Mouse (Mus musculus) right cerebral cortex, postnatal 10 days (tissue): ENCODE measurements around the gene M1ap.
A peak's percentile ranks its signal among the peaks of the same experiment; 100 is the strongest.

Source experiments
- DNase-seq, 2 experiments: peaks; one replicate each; pipeline ENCODE4 v3.0.0; 2021; ENCODE audit warnings: low spot score in 2 of 2

The M1ap gene

DNA sequence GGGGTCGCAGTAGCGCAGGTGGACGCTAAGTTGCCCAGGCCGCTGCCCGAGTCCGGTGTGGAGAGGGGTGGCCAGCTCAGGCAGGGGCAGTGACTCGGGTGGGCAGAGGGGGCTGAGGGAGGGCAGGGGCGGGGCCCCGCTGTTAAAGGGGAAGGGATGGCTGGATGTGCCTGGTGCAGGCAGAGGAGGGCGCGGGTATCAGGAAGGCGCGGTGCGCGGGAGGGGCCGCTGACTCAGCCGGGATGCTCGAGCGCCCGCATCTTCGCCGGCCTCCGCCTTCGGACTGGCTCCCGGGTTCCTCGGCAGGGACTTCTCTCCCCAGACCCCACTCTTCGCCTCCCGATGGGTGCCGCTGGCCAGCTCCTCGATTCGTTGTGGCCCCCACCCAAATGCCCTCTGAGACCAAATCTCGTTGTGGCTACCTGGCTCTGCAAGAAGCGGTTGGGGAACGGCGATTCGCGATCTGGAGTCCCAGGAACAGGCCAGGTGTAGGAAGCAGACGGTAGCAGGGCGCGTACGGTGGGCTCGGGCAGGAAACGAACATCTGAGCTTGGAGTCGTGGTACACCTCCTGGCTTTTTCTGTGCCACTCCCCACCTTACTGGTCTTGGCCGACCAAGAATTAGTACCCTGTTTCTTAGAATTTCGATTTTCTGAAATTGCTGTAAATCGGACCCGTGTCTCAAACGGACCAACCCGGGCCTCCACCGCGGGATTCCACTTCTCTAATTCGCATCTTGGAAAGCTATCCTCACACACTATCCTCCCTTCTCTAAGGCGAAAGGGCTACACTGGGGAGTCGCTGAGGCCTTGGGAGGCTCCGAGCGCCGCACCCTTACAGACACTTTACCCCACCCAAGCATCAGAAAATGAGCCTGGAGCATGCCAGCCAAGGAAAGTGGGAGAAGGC, 123.9 kb downstream of the M1ap start:
- no peak for DNase-seq

GRCm38 (mm10) chr6:83071220-83071619, 124.5 kb downstream of the M1ap start:
- DNase-seq: no peak

DNA sequence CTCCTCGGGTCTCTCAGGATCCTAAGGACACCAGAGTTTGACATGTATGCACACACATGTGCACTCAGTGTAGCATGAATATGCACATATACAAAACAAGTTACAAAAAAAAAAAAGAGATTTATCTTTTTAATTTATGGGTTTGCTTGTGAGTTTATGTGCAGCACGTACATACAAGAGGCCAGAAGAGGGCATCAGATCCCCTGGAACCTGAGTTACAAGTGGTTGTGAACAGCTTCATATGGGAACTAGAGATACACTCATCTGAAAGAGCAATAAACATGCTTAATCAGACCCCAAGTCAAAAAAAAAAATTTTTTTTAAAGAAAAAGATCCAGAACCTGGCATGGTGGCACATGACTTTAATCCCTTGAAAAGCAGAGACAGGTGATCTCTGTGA, 128.3 kb downstream of the M1ap start:
- DNase-seq: no peak

- DNase-seq: no peak
Observed at GRCm38 (mm10) chr6:83077630-83078323, 131.1 kb downstream of the M1ap start, which contains the start of gene Pcgf1. TSS of gene Pcgf1 (plus strand) at chr6:83077869.

DNA sequence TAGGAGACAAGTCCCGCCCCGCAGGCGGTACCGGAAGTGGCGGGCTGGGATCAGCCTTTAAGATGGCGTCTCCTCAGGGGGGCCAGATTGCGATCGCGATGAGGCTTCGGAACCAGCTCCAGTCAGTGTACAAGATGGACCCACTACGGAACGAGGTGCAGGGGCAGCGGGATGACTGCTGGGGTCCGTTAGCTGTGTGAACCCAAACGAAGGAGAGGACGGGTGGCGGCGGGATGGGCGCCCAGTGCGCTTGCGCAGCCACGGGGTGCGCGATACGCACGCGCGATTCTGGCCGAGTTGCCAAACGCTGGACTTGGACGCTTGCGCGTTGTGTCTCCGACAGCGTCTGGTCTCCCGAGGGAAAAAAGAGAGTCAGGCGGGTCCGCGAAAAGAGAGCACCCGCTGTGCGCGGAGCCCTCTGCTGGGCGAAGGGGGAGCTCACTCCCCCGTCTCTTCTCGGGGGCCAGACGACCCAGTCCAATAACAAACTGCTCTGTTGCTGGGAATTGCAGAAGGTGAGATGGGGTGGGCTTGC, 131.7 kb downstream of the M1ap start:
- peak; percentile 98 to 100 for DNase-seq
